Mouse (Mus musculus) megakaryocyte, embryonic 14.5 days (primary cell): ENCODE data around the gene Aff4.

Experiments used
- FLI1 ChIP-seq: IDR thresholded peaks from 2 replicates; pipeline ENCODE4 v1.6.1; 2012; ENCODE audit warnings: low read length, inconsistent platforms, mixed read lengths
- GATA1 ChIP-seq: IDR thresholded peaks from 3 replicates; pipeline ENCODE4 v1.6.1; 2012; ENCODE audit warnings: mixed read lengths, low read length, inconsistent platforms, borderline replicate concordance

- TF ChIP-seq GATA1 = no peak
- TF ChIP-seq FLI1 = no peak
Observed at GRCm38 (mm10) chr11:53330325-53330724, 20.3 kb upstream of the Aff4 start.
